Mouse (Mus musculus): ENCODE data around the gene B3galnt2.
A peak's percentile ranks its signal among the peaks of the same experiment; 100 is the strongest.
"Not testable (repeated sequence)": the region's sequence is repeated elsewhere in the genome, so short reads cannot be mapped to it uniquely, and the experiment has no call there.

Gene B3galnt2

DNA sequence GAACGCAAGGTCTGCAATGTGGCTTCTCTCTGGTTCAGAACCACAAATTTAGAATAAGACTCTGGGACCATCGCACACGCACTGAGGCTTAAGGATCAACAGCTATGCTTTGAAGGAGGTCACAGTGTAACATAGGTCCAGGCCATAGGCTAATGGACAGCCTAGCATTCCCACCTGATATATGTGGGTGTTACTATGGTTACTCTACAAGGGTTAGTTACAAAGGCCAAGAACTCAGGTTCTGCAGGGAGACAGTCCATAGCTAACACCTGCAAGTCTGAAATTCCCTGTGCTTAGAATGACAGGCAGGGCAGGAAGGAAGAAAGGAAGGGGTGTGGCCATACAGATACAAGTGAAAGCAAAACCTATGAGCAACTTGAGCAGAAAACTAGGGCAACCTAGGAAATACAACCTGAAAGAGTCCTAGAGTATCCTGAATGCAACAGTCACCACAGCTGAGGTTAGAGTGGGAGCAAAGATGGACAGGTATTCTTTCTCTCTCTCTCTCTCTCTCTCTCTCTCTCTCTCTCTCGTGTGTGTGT lies 57.3 kb downstream of the B3galnt2 start:
- no peak for DNase-seq

DNA sequence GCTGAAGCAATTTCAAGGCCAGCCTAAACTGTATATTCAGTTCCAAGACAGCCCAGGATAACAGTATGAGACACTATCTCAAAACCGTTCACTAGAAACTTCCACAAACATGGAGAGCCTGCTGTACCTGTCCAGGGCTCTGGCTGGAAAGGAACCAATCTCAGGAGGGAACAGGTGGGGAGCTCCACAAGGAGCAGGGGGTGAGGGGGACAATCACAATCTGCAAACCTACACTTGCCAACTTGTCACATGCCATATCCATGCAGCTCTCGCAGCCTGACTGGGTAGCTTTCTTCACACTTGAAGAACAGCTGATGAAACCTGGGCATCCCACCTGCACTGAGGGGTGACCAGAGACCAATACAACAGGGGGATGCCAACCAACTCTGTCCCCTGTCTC lies 59.7 kb downstream of the B3galnt2 start:
- peak; percentile 17 to 21 for DNase-seq

DNA sequence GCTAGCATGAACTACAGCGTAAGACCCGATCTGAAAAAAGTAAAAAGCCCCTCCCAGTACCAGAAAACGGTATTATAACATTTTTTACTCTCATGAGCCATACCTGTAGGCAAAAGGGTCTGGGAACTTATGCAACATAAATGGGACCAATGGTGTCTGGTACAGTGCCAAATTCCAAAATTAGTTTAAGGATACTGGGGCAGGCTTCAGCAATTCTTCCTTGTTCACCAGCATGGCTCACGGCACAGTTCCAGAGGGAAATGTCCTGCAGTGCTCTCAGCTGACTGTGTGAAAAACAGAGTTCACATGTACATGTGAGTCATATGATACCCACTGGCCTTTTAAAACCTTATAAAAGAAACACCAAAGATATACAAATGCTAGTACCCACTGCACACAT lies 60.3 kb downstream of the B3galnt2 start:
- peak; percentile 24 to 30 for DNase-seq

DNA sequence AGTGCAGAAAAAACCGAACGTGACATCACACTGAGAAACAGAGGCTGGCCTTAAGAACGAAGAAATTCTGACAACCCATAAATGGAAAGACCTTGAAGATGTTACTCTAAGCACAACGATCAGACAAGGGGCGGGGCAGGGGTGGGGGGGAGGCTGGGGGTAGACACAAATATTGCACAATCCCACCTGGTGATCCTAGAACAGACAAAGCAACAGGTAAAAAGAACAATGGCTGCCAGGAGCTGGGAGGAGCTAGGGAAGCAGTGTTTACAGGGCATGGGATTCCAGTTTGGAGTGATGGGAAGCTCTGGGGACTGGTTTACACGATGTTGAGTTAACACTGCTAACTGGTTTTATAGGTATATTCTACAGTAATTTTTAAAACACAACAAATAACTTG lies 61.3 kb downstream of the B3galnt2 start:
- no peak for DNase-seq

- DNase-seq, result no peak
Measured at GRCm38 (mm10) chr13:14018283-14018682, 64.0 kb downstream of the B3galnt2 start.

DNA sequence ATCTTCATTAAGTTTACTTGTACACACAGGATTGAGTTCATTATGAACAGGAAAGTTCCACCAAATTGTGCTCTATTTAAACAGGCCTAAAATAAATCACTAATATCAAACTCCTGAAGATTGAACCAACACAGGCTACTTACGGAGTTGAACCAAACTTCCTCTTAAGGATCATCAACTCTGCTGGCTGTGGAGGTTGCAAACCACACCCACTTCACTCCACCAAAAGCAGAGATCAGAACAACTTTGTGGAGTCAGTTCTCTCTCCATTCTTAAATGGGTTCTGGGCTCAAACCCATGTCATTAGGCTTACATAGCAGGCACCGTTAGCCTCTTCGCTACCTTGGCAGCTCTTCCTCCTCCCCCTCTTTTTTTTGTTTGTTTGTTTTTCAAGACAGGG lies 64.6 kb downstream of the B3galnt2 start:
- DNase-seq, result no peak

GRCm38 (mm10) chr13:14021417-14021816 lies 67.1 kb downstream of the B3galnt2 start:
- not testable (repeated sequence) for DNase-seq

- no peak for DNase-seq
Measured at GRCm38 (mm10) chr13:14025554-14025953, 71.3 kb downstream of the B3galnt2 start.

DNA sequence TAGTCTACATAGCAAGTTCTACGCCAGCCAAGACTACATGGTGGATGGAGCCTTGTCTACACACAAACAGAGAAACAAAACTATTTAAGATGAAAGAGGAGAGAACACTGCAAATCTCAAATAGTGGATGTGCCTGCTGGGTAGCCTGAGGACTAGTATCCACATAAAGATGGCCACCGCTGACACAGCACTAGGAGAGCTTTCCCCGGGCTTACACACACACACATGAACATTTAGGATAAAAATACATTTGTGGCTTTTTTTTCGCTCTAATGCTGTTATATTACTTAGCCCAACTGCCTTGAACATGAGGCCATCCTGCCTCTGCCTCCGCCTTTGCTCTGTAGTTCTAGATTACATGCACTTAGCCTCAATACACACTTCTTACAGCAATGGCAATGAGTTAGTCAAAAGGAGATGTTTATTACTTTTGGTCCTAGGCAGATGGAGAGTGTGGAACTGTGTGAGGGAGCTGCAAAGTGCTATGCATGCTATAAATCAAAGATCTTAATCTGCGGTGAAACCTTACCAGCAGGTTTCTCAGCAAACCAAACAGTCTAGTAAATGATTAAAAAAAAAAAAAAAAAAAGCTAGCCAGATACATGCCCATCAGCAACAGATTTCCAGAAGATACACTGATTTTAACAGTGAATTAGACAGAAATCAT lies 72.0 kb downstream of the B3galnt2 start:
- no peak for DNase-seq

- DNase-seq, result no peak
Measured at GRCm38 (mm10) chr13:14033309-14034072, 79.2 kb downstream of the B3galnt2 start.

GRCm38 (mm10) chr13:14034073-14034348 lies 79.7 kb downstream of the B3galnt2 start:
- no peak for DNase-seq

DNA sequence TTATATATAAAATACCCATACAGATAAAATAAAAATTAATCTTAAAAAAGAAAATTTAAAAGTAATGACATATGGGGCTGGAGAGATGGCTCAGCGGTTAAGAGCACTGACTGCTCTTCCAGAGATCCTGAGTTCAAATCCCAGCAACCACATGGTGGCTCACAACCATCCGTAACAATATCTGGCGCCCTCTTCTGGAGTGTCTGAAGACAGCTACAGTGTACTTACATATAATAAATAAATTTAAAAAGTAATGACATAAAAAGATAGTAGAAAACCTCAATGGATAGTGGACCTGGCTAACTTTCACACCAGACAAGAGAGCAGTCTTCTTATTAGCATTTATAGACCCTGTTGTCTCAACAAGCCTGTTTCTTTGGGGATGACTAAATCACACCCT lies 81.1 kb downstream of the B3galnt2 start:
- DNase-seq, result not testable (repeated sequence)

- DNase-seq, result no peak
Measured at GRCm38 (mm10) chr13:14035875-14036630, 81.8 kb downstream of the B3galnt2 start.

GRCm38 (mm10) chr13:14038911-14039291 lies 84.6 kb downstream of the B3galnt2 start:
- no peak for DNase-seq

DNA sequence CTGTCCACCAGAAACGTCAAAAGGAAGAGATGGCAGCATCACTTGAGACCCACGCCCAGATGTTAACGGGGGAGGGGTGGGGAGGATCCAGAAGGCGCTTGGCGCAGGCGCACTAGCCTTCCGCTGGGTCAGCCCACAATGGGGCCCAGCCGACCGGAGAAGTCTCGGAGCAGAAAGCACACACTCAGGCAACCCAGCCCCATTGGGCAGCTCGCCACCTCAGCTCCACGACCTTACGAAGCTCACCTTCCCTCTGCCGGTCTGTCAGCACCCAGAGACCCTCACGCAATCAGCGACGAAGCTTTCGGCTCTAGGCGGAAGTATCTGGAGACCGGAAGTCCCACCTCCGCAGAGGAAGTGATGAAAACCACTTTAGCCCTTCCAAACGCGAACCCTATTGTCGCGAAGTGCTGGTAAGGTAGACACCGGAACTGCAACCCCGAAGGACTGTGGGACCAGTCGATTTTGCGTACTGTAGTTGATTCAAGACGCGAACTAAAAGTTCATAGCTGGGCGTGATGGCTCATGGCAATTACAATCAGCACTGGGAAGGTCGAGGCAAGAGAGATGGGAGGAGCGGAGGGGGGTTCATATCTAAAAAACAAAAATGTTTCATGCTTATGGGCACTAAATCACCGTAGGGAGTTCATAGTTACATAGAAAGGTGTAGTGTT lies 85.2 kb downstream of the B3galnt2 start, which contains the start of gene Tbce:
TSS of gene Tbce (minus strand) at position 347 of the 674 bp plus-strand sequence.
- peak; percentile 95 to 96 for DNase-seq

DNA sequence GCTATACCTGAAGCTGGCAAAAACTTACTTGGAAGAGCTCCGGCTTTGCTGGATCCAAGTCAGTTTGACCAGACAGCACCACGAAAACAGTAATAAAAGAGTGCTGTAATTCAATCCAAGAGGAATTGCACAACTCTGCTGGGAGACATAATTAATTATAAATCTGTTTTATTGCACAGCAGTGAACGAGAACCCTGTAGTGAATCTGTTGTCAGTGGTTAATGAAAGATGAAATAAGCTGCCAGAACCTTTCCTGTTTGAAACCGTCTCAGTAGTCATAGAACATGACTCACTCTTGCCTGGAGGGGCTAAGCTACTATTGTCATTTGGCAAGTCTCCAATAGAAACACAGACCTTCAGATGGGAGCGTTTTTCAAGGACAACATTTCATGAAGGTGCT lies 85.9 kb downstream of the B3galnt2 start:
- peak in 1 of 2 experiments; percentile 14 for DNase-seq

DNA sequence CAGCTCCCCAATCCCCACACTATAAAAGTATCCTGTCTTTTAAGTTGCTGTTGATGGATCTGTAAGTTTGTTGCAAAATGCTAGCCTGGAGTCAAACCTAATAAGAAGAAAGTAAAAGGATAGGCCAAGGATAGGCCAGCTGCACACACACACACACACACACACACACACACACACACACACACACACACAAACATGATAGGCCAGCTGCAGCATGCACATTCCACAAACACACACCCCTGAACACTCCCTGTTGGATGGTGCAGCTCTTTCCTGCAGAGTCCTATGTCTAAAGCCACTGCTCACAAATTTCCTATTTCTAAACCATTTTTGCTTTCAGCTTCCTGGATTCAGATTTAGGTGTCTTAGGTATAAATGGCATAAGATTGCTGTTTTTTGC lies 89.6 kb downstream of the B3galnt2 start:
- DNase-seq, result no peak

- no peak for DNase-seq
Measured at GRCm38 (mm10) chr13:14044521-14044920, 90.3 kb downstream of the B3galnt2 start.

Data from cerebellum, postnatal 10 days (tissue).